Mouse (Mus musculus) kidney, postnatal 10 days (tissue): ENCODE measurements around the gene Cstb.

ENCODE experiments used
- DNase-seq: peaks from one replicate; pipeline ENCODE4 v3.0.0; 2021; ENCODE audit warnings: mixed read lengths

Cstb gene

GRCm38 (mm10) chr10:78418791-78419190 lies 6.7 kb upstream of the Cstb start:
- no peak for DNase-seq

- no peak for DNase-seq
Measured at GRCm38 (mm10) chr10:78420929-78421328, 4.5 kb upstream of the Cstb start.

- no peak for DNase-seq
Measured at GRCm38 (mm10) chr10:78422614-78423013, 2.9 kb upstream of the Cstb start.

GRCm38 (mm10) chr10:78426117-78426735 lies 757 bp downstream of the Cstb start:
- DNase-seq, result peak; percentile 45

- DNase-seq, result no peak
Measured at GRCm38 (mm10) chr10:78428070-78428469, 2.6 kb downstream of the Cstb start.

- no peak for DNase-seq
Measured at GRCm38 (mm10) chr10:78429180-78429579, 3.7 kb downstream of the Cstb start.

GRCm38 (mm10) chr10:78429776-78430175 lies 4.3 kb downstream of the Cstb start:
- no peak for DNase-seq

GRCm38 (mm10) chr10:78432853-78433252 lies 7.4 kb downstream of the Cstb start:
- DNase-seq, result no peak

- DNase-seq, result peak; percentile 87
Measured at GRCm38 (mm10) chr10:78438094-78438493, 12.6 kb downstream of the Cstb start.

GRCm38 (mm10) chr10:78439550-78439949 lies 14.1 kb downstream of the Cstb start:
- DNase-seq, result peak; percentile 45

- peak; percentile 26 for DNase-seq
Measured at GRCm38 (mm10) chr10:78439990-78440389, 14.5 kb downstream of the Cstb start.

GRCm38 (mm10) chr10:78440812-78441211 lies 15.3 kb downstream of the Cstb start:
- DNase-seq, result peak; percentile 42

- DNase-seq, result no peak
Measured at GRCm38 (mm10) chr10:78441606-78442005, 16.1 kb downstream of the Cstb start.

GRCm38 (mm10) chr10:78442292-78442691 lies 16.8 kb downstream of the Cstb start:
- DNase-seq, result no peak

GRCm38 (mm10) chr10:78446195-78446594 lies 20.7 kb downstream of the Cstb start:
- DNase-seq, result no peak

GRCm38 (mm10) chr10:78447396-78447795 lies 21.9 kb downstream of the Cstb start:
- no peak for DNase-seq

- DNase-seq, result no peak
Measured at GRCm38 (mm10) chr10:78450761-78451160, 25.3 kb downstream of the Cstb start.

- no peak for DNase-seq
Measured at GRCm38 (mm10) chr10:78452641-78453040, 27.2 kb downstream of the Cstb start.

- no peak for DNase-seq
Measured at GRCm38 (mm10) chr10:78456696-78457095, 31.2 kb downstream of the Cstb start.

- DNase-seq, result peak; percentile 66
Measured at GRCm38 (mm10) chr10:78457495-78458347, 32.3 kb downstream of the Cstb start.

- no peak for DNase-seq
Measured at GRCm38 (mm10) chr10:78458348-78459111, 33.1 kb downstream of the Cstb start.

- peak; percentile 62 for DNase-seq
Measured at GRCm38 (mm10) chr10:78460463-78460862, 35.0 kb downstream of the Cstb start.

- no peak for DNase-seq
Measured at GRCm38 (mm10) chr10:78461767-78462166, 36.3 kb downstream of the Cstb start.
